Mouse (Mus musculus): ENCODE data around the gene Tcte1. TPM values are rescaled to one million over a fixed set of nuclear protein-coding genes. Genes with fewer than 3 reads are reported as not detected.

Gene Tcte1
- polyA plus RNA-seq, 1 experiment, result 0.04 TPM

DNA sequence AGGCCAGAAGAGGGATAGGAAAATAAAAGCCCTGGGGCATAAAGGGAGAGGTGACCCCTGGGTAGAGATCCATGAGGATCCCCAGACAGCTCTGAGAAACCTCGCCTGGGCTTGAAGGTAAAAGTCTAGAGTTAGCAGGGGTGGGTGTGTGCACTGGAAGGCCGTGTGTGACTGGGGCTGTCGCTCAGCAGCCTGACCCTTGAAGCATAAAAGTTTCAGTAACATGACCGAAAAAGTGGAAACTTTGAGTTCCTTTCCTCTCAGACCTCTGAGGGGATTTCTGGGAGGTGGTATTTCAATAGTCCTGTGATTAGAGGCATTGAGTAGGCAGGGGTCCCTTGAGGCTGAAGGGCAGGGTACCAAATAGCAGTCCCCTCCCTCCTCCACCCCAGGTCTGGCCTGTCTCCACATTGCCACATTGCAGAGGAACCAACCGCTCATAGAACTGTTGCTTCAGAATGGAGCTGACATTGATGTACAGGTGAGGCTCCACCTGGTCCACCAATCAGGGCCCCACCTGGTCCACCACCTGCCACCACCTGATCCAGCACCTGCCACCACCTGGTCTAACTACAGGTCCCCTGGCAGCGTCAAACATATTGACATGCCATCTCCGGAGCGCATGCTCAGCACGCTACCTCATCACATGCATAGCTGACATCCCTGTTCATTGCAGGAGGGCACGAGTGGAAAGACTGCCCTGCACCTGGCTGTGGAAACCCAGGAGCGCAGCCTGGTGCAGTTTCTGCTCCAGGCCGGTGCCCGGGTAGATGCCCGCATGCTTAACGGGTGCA lies 36.7 kb downstream of the Tcte1 start:
- WGBS, result 85% methylated on average over 15 of the region's 15 CpGs
- no peak for DNase-seq (ENCODE audit: low read depth, low spot score)

DNA sequence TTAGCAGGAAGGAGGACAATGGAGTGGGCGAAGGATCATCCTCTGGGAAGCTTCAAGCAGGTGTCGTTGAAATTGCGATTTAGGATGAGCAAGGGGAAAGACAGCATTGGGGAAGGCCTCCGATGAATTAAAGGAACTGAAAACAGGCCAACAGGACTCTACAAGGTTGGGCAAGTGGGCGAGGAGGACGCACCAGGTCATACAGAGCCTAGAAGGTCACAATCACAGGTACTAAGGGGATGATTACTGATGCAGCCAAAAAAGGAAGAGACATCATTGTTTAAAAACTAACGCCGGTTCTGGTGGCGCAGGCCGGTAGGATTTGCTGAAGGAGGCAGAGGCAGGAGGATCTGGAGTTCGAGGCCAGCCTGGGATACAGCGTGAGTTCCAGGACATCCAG lies 40.0 kb downstream of the Tcte1 start:
- no peak for DNase-seq (ENCODE audit: low read depth, low spot score)
- WGBS, result 73% methylated on average over 12 of the region's 12 CpGs

DNA sequence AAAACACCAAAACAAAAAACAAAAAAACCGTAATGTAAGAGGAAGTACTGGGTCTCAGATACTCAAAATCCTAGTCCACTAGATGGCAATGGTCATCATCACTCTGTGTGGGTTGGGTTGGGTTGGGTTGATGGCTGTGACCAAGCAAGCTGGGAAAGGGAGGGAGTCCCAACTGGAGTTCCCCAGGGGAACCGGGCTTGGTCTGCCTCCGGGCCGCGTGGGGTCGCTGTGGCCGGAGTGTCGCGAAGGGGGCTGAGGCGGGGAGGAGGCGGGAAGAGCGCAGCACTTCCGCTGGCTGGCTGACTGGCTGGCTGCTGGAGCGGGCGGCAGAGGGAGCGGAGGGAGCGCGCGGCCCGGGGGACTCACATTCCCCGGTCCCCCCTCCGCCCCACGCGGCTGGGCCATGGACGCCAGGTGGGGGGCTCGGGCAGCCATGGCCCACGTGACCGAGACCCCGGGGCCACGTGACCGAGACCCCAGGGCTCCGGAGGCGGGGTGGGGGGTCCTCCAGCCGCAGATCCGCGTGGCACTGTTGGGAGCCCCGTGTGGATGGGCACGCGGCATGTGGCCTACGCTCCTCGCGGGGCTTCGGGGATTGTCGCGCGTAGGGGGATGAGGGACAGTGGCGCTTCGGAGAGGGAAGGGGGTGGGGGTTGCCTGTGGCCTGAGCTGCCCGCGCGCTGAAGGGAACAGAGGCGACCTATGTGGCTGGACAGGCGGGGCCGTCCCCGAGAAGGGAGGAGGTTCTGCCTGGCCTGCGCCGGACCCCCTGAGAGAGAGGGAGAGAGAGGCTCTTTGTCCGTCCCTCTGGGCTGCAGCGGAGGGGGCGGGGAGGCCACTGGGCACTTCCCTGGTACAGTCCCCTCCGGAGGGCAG lies 40.7 kb downstream of the Tcte1 start, which contains the start of gene Slc35b2:
Gene Slc35b2, plus strand, starts transcription at position 220 of the 876 bp plus-strand sequence.
- no peak for DNase-seq (ENCODE audit: low read depth, low spot score)
- WGBS, result 1% methylated on average over 48 of the region's 61 CpGs

DNA sequence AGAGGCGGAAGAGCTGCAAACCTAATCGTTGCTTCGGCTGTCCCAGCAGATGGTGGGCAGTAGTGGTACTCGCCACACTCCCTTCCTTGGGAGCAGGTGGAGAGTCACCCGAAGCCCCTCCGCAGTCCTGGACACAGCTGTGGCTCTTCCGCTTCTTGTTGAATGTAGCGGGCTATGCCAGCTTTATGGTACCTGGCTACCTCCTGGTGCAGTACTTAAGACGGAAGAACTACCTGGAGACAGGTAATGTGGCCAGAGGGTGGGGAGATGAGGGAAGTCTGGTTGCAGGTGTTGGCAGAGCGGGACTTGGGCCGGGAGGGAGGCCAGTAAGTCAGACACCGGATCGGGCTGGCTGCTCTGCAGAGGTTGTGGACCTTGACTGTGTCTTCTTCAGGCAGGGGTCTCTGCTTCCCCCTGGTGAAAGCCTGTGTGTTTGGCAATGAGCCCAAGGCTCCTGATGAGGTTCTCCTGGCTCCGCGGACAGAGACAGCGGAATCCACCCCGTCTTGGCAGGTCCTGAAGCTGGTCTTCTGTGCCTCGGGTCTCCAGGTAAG lies 41.4 kb downstream of the Tcte1 start:
- no peak for DNase-seq (ENCODE audit: low read depth, low spot score)
- WGBS, result 7% methylated on average over 18 of the region's 18 CpGs

DNA sequence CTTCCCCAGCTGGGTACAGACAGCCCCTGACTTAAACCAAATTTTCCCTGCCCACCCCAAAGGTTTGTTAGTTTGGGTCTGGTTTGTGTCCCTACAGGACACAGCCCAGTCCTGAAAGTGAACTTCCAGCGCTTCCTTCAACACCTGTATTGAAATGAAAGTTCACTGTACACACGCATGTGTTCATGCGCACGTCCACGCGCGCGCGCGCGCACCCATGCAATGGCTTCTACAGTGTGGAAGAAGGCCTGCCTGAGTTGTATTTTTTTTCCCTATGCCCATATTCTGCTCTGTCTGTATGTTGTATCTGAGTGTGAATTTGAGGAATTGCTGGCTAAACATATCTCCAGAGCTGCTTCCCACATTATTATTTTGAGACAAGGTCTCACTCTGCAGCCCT lies 41.9 kb downstream of the Tcte1 start:
- WGBS, result 76% methylated on average over 11 of the region's 11 CpGs
- no peak for DNase-seq (ENCODE audit: low read depth, low spot score)

DNA sequence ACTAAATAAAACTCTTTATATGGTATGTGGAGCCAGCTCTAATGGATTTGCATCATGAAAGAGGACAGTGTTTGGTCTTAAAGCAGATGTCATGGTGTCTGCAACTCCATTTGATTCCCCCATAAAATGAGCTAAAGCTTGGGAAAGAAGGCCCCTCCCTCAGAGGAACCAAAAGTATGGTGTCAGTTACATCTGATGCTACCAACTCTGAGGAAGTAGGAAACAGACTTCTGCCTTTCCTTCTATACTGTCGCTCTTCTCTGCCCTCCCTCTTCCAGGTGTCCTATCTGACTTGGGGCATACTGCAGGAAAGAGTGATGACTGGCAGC lies 42.8 kb downstream of the Tcte1 start:
- 61% methylated on average over 1 of the region's 1 CpGs for whole genome bisulfite sequencing
- no peak for DNase-seq (ENCODE audit: low read depth, low spot score)

DNA sequence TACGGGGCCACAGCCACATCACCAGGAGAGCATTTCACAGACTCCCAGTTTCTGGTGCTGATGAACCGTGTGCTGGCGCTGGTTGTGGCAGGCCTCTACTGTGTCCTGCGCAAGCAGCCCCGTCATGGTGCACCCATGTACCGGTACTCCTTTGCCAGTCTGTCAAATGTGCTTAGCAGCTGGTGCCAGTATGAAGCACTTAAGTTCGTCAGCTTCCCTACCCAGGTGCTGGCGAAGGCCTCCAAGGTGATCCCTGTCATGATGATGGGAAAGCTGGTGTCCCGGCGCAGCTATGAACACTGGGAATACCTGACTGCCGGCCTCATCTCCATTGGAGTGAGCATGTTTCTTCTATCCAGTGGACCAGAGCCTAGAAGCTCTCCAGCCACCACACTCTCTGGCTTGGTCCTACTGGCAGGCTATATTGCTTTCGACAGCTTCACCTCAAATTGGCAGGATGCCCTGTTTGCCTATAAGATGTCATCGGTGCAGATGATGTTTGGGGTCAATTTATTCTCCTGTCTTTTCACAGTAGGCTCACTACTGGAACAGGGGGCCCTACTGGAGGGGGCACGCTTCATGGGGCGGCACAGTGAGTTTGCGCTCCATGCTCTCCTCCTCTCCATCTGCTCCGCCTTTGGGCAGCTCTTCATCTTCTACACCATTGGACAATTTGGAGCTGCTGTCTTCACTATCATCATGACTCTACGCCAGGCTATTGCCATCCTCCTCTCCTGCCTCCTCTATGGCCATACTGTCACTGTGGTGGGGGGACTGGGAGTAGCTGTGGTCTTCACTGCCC lies 43.3 kb downstream of the Tcte1 start:
- 61% methylated on average over 18 of the region's 18 CpGs for WGBS
- no peak for DNase-seq (ENCODE audit: low read depth, low spot score)

DNA sequence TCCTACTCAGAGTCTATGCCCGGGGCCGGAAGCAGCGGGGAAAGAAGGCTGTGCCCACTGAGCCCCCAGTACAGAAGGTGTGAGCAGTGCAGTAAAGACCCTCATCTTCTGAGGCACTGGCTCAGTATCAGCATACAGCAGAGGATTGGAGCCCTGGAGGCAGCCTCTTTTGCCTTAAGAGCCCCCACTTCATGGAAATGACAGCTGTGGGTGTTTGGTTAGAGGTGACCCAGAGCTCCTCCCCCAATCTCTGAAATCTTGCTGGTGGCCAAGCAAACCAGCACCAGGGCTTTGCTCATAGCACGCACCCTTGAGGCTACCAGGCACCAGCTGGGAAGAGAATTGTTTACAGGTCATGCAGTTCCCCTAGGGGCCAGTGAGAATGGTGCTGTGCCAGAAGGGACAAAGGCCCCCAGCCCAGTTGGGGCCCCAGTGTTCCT lies 43.9 kb downstream of the Tcte1 start:
- WGBS, result 46% methylated on average over 4 of the region's 4 CpGs
- no peak for DNase-seq (ENCODE audit: low read depth, low spot score)

DNA sequence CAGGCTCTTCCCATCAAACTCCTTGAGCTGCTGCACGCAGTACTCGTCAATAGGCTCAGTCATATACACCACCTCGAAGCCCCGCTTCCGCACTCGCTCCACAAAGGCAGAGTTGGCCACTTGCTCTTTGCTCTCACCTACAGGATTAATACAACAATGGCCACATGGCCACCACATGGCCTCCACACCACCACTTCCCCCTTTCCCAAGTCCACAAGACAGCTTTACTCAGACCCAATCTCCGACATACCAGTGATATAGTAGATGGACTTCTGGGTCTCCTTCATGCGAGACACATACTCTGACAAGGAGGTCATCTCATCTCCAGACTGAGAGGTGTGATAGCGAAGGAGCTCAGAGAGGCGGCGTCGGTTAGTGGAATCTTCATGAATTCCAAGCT lies 45.8 kb downstream of the Tcte1 start:
- WGBS, result 86% methylated on average over 12 of the region's 12 CpGs
- DNase-seq (ENCODE audit: low read depth, low spot score), result no peak

DNA sequence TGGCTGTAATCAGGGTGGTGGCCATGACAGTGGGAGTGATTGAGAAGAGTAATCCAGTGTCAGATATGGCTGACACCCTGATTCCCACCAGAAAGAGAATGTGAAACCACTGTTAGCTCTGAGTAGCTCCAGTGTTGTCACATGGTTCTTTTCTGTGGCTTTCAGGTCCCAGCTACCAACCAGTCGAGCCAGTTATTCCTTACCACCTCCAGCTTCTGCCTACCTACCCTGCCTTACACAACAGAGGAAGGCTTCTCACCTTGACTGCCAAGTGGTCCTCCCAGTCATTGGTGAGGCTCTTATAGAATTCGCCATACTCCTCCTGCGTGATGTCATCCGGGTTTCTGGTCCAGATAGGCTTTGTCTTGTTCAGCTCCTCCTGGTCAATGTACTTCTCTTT lies 46.8 kb downstream of the Tcte1 start:
- no peak for DNase-seq (ENCODE audit: low read depth, low spot score)
- 62% methylated on average over 4 of the region's 4 CpGs for WGBS

DNA sequence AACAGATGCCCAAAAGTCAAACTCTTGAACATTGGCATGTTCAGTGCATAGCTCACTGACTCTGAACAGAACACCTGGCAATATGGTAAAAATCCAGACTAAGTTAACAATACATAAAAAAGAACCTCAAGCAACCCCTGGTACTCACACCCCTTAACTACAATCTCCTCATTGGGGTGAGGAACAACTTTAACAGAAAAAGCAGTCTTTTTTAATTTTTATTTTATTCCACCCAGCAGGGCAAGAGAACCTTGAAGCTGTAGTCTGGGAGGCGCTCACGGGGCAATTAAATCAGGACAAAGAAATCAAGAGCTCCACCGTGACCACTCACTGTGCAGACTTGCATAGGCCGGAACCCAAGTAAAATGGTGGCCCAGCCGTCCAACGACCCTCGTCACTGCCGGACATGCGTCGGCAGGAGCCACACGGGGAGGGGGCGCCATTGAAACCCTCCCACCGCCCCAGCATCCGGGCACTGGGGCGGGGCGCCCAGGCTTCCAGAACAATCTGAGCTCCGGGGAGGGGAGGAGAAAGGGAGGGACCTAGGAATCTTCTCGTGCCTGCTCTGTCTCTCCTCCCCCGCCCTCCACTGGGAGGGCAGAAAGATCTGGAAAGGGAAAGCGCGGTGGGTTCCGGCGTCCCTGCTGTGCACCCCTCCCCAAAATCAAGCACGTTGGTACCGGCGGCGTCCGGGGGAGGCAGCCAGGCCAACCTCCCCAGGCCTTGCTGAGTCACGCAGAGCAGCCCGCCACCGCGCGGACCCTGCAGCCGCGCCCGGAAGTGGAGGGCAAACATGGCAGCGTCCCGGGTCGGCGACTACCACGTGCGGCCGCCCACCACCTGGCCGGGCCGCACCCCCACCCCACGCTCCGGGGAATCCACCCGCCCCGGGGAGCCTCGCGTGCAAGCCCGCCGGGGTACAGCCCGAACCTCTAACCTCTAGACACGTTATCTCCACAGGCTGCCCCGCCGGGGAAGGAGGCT lies 49.2 kb downstream of the Tcte1 start:
- no peak for DNase-seq (ENCODE audit: low read depth, low spot score)
- 1% methylated on average over 57 of the region's 57 CpGs for WGBS

DNA sequence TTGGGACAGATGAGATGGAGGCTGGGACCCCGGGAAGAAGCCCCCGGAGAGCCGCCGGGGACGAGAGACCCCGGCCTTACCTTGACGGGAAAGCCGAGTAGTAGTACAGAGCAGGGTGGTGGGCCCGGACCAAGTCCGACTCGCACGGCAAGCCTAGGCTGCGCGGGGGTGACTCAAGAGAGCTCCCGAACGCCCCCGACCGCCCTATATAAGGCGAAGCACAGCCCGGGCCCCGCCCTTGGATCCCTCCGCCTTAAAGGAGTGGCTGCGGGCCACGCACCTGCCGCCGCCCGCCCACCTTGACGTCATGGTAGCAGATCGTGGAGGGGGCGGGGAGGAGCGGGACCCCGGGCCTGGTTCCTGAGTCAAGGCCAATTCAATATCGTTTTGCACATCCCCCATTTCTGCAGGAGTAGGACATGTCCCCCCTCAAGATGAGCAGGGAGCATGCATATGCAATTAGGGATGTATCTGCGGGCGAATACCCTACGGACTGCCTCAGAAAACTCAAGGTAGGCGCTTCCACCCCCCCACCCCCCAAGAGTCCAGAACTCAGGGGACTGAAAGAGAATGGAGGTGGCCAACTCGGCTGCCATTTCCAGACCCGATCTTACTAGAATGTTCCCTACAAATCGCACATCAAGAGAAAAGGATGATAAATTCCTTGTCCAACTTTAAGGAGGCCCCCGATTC lies 50.0 kb downstream of the Tcte1 start, which contains the start of gene Hsp90ab1:
Gene Hsp90ab1, minus strand, starts transcription at position 185 of the 693 bp plus-strand sequence.
- WGBS, result under 1% methylated on average over 41 of the region's 41 CpGs

DNA sequence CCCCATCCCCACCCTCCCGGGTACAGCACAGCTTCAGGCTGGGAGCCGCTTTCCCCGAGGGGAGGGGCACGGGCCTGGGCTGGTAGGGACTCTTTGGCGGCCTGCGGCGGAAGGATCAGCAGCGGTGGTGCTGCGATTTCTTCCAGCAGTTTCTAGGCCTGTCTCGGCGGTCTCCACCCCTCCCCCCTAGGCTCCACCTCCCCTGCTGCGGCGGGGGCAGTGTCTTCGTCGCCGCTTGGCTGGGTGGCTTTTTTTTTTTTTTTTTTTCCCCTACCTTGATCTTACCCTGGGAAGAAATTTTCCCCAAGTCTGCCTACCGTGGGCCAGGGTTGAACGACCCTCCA lies 50.5 kb downstream of the Tcte1 start:
- WGBS, result under 1% methylated on average over 18 of the region's 18 CpGs
- no peak for DNase-seq (ENCODE audit: low read depth, low spot score)

More for the DNA sequence above, 50.0 kb downstream of the Tcte1 start, which contains the start of gene Hsp90ab1:
- no peak for DNase-seq (ENCODE audit: low read depth, low spot score)

DNA sequence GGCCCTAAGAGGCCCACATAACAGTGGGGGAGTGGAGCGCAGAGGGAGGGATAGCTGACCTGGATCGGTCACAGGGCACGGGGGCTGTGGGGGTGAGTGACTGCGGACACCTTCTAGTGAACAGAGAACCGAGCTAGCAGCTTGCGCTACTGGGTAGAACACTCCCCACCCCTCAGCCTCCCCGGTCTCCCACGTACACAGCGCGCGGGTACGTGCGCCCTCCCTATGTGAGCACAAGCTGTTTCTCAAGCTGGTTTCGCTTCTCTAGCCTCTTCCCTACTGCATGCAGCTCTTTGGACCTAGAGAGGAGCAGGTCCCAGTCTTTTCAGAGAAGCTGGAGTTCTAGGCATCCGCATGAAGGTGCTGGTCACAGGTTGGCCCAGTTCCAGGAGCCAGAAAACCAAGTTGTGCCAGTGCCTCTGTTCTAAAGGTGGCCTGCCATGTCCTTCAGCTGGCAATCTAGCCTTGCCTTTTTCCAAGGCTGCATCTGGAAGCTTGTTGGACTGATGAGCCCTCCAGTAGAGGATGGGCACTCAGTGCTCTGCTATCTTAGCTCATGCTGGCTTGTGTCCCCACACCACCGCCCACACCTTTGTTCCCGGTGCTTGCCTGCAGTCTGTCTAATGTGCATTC lies 51.0 kb downstream of the Tcte1 start:
- 3% methylated on average over 17 of the region's 17 CpGs for WGBS
- no peak for DNase-seq (ENCODE audit: low read depth, low spot score)

DNA sequence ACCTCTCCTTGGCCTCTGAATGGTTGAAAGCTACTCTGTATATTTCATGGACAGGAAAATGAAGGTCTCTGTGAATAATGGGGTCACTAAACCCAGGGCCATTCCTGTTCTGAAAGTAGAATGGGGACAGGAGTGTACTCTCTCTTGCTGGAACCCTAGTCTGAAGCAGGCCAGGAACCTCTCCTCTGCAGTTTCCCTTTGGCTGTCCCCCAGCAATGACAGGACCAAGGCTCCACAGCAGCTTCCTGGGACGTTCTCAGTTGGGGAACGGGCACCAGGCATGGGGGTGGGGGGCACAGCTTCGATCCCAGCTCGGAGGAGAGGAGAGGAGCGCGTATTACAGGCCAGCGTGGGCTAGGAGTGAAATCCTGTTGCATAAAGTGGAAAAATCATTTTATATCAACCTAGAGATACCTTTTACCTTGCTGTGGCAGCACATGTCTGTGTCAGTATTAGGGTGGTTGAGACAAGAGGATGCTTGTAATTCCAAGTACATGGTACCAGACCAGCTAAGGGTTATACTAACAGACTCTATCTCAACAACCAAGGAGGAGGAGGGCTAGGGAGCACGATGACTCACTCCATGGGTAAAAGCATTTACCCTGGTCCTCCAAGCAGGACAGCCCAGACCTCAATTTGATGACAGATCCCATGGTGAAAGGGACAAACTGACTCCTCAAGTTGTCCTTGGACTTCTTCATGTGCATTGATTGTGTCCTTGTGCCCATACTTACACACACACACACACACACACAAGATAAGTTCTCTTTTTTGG lies 52.1 kb downstream of the Tcte1 start:
- 87% methylated on average over 8 of the region's 8 CpGs for WGBS
- DNase-seq (ENCODE audit: low read depth, low spot score), result no peak

DNA sequence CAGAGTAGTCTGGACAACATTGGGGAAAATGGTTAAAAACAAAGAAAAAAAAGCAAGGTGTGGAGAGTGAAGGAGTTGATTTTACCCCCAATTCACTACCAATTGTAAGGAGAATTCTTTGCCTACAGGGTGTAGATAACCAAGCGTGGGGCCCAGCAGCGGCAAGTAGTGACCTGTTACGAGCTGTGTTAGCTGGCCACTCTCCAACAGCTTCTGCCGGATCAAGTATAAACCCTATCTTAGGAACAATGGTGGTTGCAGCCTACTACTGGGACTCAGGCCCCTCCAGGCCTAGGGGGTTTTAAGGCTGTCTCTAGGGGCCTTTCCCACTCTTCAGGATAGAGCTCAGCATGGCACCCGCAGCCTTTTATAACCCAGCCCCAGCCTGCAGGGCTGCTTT lies 55.0 kb downstream of the Tcte1 start:
- WGBS, result 25% methylated on average over 5 of the region's 5 CpGs
- no peak for DNase-seq (ENCODE audit: low read depth, low spot score)

DNA sequence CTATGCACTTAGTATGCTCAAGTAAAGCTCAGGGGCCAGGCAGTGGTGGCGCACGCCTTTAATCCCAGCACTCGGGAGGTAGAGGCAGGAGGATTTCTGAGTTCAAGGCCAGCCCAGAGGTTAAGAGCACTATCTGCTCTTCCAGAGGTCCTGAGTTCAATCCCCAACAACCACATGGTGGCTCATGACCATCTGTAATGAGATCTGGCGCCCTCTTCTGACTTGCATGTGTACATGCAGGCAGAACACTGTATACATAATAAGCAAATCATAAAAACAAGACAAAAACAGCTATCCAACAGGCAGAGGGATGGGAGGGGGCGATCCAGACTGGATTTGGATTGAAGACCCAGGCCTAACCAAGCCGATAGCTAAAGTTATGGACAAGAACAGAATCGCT lies 55.6 kb downstream of the Tcte1 start:
- WGBS, result 72% methylated on average over 7 of the region's 7 CpGs
- DNase-seq (ENCODE audit: low read depth, low spot score), result no peak
